Mouse (Mus musculus) heart, adult 2 months (tissue): ENCODE measurements around the gene Ltbp3. TPM values are rescaled to one million over a fixed set of nuclear protein-coding genes. Genes with fewer than 3 reads are reported as not detected.

Experiments used
- DNase-seq, 2 experiments: peaks; one replicate each; pipeline ENCODE4 v3.0.0; 2021
- H3K27ac ChIP-seq: fragments of 200-600 bp; 2 replicates; pipeline ENCODE4 v1.8.1; 2022
- H3K27me3 ChIP-seq: fragments of 200-500 bp; 2 replicates; pipeline ENCODE4 v1.6.1; 2012; ENCODE audit warnings: mild to moderate bottlenecking, low read length, inconsistent platforms, mixed read lengths; ENCODE audit not compliant: control insufficient read depth, insufficient read depth
- H3K36me3 ChIP-seq: fragments of 200-500 bp; 2 replicates; pipeline ENCODE4 v1.6.1; 2012; ENCODE audit warnings: low read length, inconsistent platforms; ENCODE audit not compliant: control insufficient read depth, insufficient read depth
- H3K4me1 ChIP-seq: fragments of 200-500 bp; 2 replicates; pipeline ENCODE4 v1.6.1; 2011; ENCODE audit warnings: low read length; ENCODE audit not compliant: control insufficient read depth, insufficient read depth
- H3K4me3 ChIP-seq: fragments of 200-600 bp; 2 replicates; pipeline ENCODE4 v1.8.1; 2022
- H3K79me2 ChIP-seq: fragments of 200-500 bp; replicated peaks from 2 replicates; pipeline ENCODE4 v1.6.1; 2012; ENCODE audit warnings: mild to moderate bottlenecking, inconsistent platforms, low read length, moderate library complexity, mixed read lengths; ENCODE audit not compliant: control insufficient read depth, insufficient read depth
- H3K9ac ChIP-seq: fragments of 200-500 bp; 2 replicates; pipeline ENCODE4 v1.6.1; 2012; ENCODE audit warnings: low read depth, mild to moderate bottlenecking, control low read depth, inconsistent platforms, low read length, mixed read lengths
- CTCF ChIP-seq: fragments of 200-600 bp; IDR thresholded peaks from 2 replicates; pipeline ENCODE4 v1.8.1; 2022; ENCODE audit warnings: antibody characterized with exemption, mild to moderate bottlenecking, moderate library complexity
- EP300 ChIP-seq: fragments of 200-500 bp; IDR thresholded peaks from 2 replicates; pipeline ENCODE4 v1.6.1; 2011; ENCODE audit warnings: low read depth, low read length, control low read depth; ENCODE audit not compliant: insufficient read depth
- POLR2A ChIP-seq: fragments of 200-500 bp; IDR thresholded peaks from 2 replicates; pipeline ENCODE4 v1.6.1; 2011; ENCODE audit warnings: mild to moderate bottlenecking, low read depth, low read length, control low read depth; ENCODE audit not compliant: insufficient read depth
- WGBS: fragments of 180-500 bp; shearing (Covaris S2); methylation state at CpG from one replicate; pipeline ENCODE4 v1.1.7; 2018; 5-methylcytosine and 5-hydroxymethylcytosine counted together
- intact Hi-C: fragments of 180-260 bp; cut with DNase I; formaldehyde crosslinking; loops from one replicate; pipeline ENCODE4 v1.15.1; 2025
- polyA plus RNA-seq: library from polyadenylated mRNA; depleted of rRNA; stranded (reverse); fragments of >200 nt; gene quantifications from 2 replicates; pipeline ENCODE4 v1.2.3, GENCODE M21; 2012
- total RNA-seq, 2 experiments: library from RNA; stranded (reverse); gene quantifications; 2 replicates each; pipeline ENCODE4 v1.2.3; 2021

Ltbp3 gene
- total and polyA plus RNA-seq, 3 experiments, result 30.7 to 61.5 (median 34.2) TPM

GRCm38 (mm10) chr19:5800350-5800631, 59.6 kb downstream of the Ltbp3 start:
- TF ChIP-seq EP300, result no peak
- no peak for TF ChIP-seq CTCF
- no peak; the same call in 1 of the 2 replicates for TF ChIP-seq POLR2A
- intact Hi-C loops, result no loop called here
- no peaks in the 10 kb centered on the region for H3K27me3 ChIP-seq
- peak overlapping the region; percentile 89 for H3K4me3 ChIP-seq
- DNase-seq, result no peak
- 0% methylated on average over 2 of the region's 2 CpGs for WGBS
- peak overlapping the region; percentile 96 for H3K9ac ChIP-seq
- peaks cover 8% of the 10 kb centered on the region for H3K4me1 ChIP-seq
- peaks cover 39% of the 10 kb centered on the region for H3K36me3 ChIP-seq
- H3K27ac ChIP-seq, result peak overlapping the region; percentile 100
- peaks cover 7% of the 10 kb centered on the region for H3K79me2 ChIP-seq

- Histone ChIP-seq H3K27me3 (no peaks in the 10 kb centered on the region), H3K4me3 (peak overlapping the region; percentile 89), H3K27ac (peak overlapping the region; percentile 100), H3K36me3 (peaks cover 34% of the 10 kb centered on the region), H3K79me2 (peaks cover 7% of the 10 kb centered on the region), H3K9ac (peak overlapping the region; percentile 96), H3K4me1 (peaks cover 9% of the 10 kb centered on the region)
- TF ChIP-seq POLR2A, result peak; percentile 86
- peak; percentile 65; the same call in 1 of the 2 replicates for TF ChIP-seq EP300
- no peak for TF ChIP-seq CTCF
- intact Hi-C loops, result no loop called here
- under 1% methylated on average over 19 of the region's 19 CpGs for WGBS
- DNase-seq, result peak; percentile 50 to 61
Measured at GRCm38 (mm10) chr19:5800632-5801431, 60.1 kb downstream of the Ltbp3 start.

GRCm38 (mm10) chr19:5801432-5801964, 60.8 kb downstream of the Ltbp3 start:
- Histone ChIP-seq H3K79me2 (peaks cover 7% of the 10 kb centered on the region), H3K9ac (peak overlapping the region; percentile 96), H3K4me1 (peaks cover 13% of the 10 kb centered on the region), H3K27me3 (no peaks in the 10 kb centered on the region), H3K36me3 (peaks cover 27% of the 10 kb centered on the region), H3K4me3 (peak overlapping the region; percentile 89), H3K27ac (peak overlapping the region; percentile 100)
- no peak for DNase-seq
- WGBS, result 1% methylated on average over 3 of the region's 3 CpGs
- intact Hi-C loops, result no loop called here
- TF ChIP-seq EP300 (no peak), CTCF (no peak), POLR2A (no peak)

GRCm38 (mm10) chr19:5802011-5802786, 61.5 kb downstream of the Ltbp3 start:
- no peak for TF ChIP-seq CTCF
- TF ChIP-seq POLR2A, result peak; percentile 100
- TF ChIP-seq EP300, result peak; percentile 100
- peaks cover 7% of the 10 kb centered on the region for H3K79me2 ChIP-seq
- peak; percentile 94 to 98 for DNase-seq
- intact Hi-C loops, result loop anchor here (1.0 to 2.0 kb wide), 2 partner anchors 17 to 42 kb away; no protein-coding TSS in a partner anchor
- peak overlapping the region; percentile 72 for H3K9ac ChIP-seq
- no peaks in the 10 kb centered on the region for H3K27me3 ChIP-seq
- peaks cover 17% of the 10 kb centered on the region for H3K4me1 ChIP-seq
- peak overlapping the region; percentile 89 for H3K4me3 ChIP-seq
- H3K36me3 ChIP-seq, result peaks cover 20% of the 10 kb centered on the region
- under 1% methylated on average over 25 of the region's 25 CpGs for WGBS
- peak overlapping the region; percentile 100 for H3K27ac ChIP-seq

GRCm38 (mm10) chr19:5802787-5803040, 62.0 kb downstream of the Ltbp3 start:
- Histone ChIP-seq H3K4me3 (peak overlapping the region; percentile 89), H3K36me3 (peaks cover 15% of the 10 kb centered on the region), H3K27ac (peak overlapping the region; percentile 100), H3K79me2 (peaks cover 6% of the 10 kb centered on the region), H3K9ac (peak overlapping the region; percentile 90), H3K4me1 (peaks cover 19% of the 10 kb centered on the region), H3K27me3 (no peaks in the 10 kb centered on the region)
- TF ChIP-seq POLR2A, result no peak
- no peak for TF ChIP-seq EP300
- no peak for TF ChIP-seq CTCF
- intact Hi-C loops, result loop anchor here (1.0 to 2.0 kb wide), 2 partner anchors 16 to 42 kb away; no protein-coding TSS in a partner anchor
- no peak for DNase-seq
- WGBS, result 0% methylated on average over 4 of the region's 4 CpGs
